Mouse (Mus musculus) Patski (cell line): ENCODE data around the gene Kif6. TPM values are rescaled to one million over a fixed set of nuclear protein-coding genes. Genes with fewer than 3 reads are reported as not detected.

Source experiments
- ATAC-seq: fragments of 100-300 bp; one replicate; pipeline ENCODE4 v1.8.0; 2021
- CTCF ChIA-PET: fragments of 350-600 bp; sonication (Branson Sonifier 250); formaldehyde crosslinking; loops from one replicate; lab custom pipeline; 2022; ENCODE audit warnings: inconsistent platforms; lab: Charles Lee
- POLR2A ChIA-PET: fragments of 350-600 bp; sonication (Branson Sonifier 250); formaldehyde crosslinking; loops from one replicate; lab custom pipeline; 2022; ENCODE audit warnings: antibody characterized with exemption, inconsistent platforms; lab: Charles Lee
- DNase-seq: peaks from one replicate; pipeline ENCODE4 v3.0.0-alpha.2; 2011; ENCODE audit warnings: low read depth, low spot score
- H3K27me3 ChIP-seq: fragments of 371-371 bp; one replicate; pipeline ENCODE4 v1.5.1; 2021
- CTCF ChIP-seq: fragments of 100-300 bp; IDR thresholded peaks from one replicate; pipeline ENCODE4 v1.5.1; 2021
- in situ Hi-C: fragments of 300-500 bp; cut with MboI; formaldehyde crosslinking; loops from 3 replicates; pipeline ENCODE4 v1.11.1; 2018; ENCODE audit warnings: low pct_unique_long_range_greater_than_20kb, mixed read lengths
- polyA plus RNA-seq: library from polyadenylated mRNA; unstranded; gene quantifications from one replicate; pipeline ENCODE4 v1.2.3, GENCODE M21; 2021

Gene Kif6
- 3.2 TPM for polyA plus RNA-seq

- peak; percentile 98 for ATAC-seq
- POLR2A ChIA-PET = interaction anchor here (0.6 kb wide), 1 partner anchor 142 kb away, joined by 3 read pairs; no protein-coding TSS in a partner anchor
- no peak for TF ChIP-seq CTCF
- no peaks in the 10 kb centered on the region for H3K27me3 ChIP-seq
- in situ Hi-C loops = loop anchor here (5.0 kb wide), 1 partner anchor 82 kb away; no protein-coding TSS in a partner anchor
- peak; percentile 46 for DNase-seq
- CTCF ChIA-PET = no interaction called here
Measured at GRCm38 (mm10) chr17:49614577-49615235, at the start of gene Kif6. Kif6 (plus strand) TSS chr17:49615136.

- no peak for DNase-seq
- POLR2A ChIA-PET = no interaction called here
- CTCF ChIA-PET = no interaction called here
- no peak for ATAC-seq
- TF ChIP-seq CTCF = no peak
- peaks cover 3% of the 10 kb centered on the region for H3K27me3 ChIP-seq
- in situ Hi-C loops = no loop called here
Measured at GRCm38 (mm10) chr17:49568717-49569116, 46.2 kb upstream of the Kif6 start.

GRCm38 (mm10) chr17:49577321-49577720, 37.6 kb upstream of the Kif6 start:
- no peaks in the 10 kb centered on the region for H3K27me3 ChIP-seq
- no peak for DNase-seq
- in situ Hi-C loops = no loop called here
- ATAC-seq = no peak
- POLR2A ChIA-PET = no interaction called here
- no peak for TF ChIP-seq CTCF
- CTCF ChIA-PET = interaction anchor here (1.0 kb wide), 1 partner anchor 23 kb away, joined by 3 read pairs; no protein-coding TSS in a partner anchor

- CTCF ChIA-PET = no interaction called here
- POLR2A ChIA-PET = no interaction called here
- H3K27me3 ChIP-seq = no peaks in the 10 kb centered on the region
- no peak for TF ChIP-seq CTCF
- no peak for ATAC-seq
- DNase-seq = no peak
- in situ Hi-C loops = no loop called here
Measured at GRCm38 (mm10) chr17:49582471-49582870, 32.5 kb upstream of the Kif6 start.

GRCm38 (mm10) chr17:49590051-49590450, 24.9 kb upstream of the Kif6 start:
- ATAC-seq = no peak
- in situ Hi-C loops = no loop called here
- no peak for TF ChIP-seq CTCF
- H3K27me3 ChIP-seq = peaks cover 11% of the 10 kb centered on the region
- no peak for DNase-seq
- CTCF ChIA-PET = no interaction called here
- POLR2A ChIA-PET = no interaction called here

- in situ Hi-C loops = no loop called here
- ATAC-seq = no peak
- peak; percentile 45 for TF ChIP-seq CTCF
- no peaks in the 10 kb centered on the region for H3K27me3 ChIP-seq
- POLR2A ChIA-PET = no interaction called here
- no peak for DNase-seq
- CTCF ChIA-PET = interaction anchor here (2.1 kb wide), 1 partner anchor 136 kb away, joined by 4 read pairs; no protein-coding TSS in a partner anchor
Measured at GRCm38 (mm10) chr17:49605397-49605796, 9.5 kb upstream of the Kif6 start.

GRCm38 (mm10) chr17:49607351-49608027, 7.4 kb upstream of the Kif6 start:
- in situ Hi-C loops = no loop called here
- POLR2A ChIA-PET = no interaction called here
- ATAC-seq (no peak), DNase-seq (no peak)
- no peaks in the 10 kb centered on the region for H3K27me3 ChIP-seq
- CTCF ChIA-PET = no interaction called here
- no peak for TF ChIP-seq CTCF

DNA sequence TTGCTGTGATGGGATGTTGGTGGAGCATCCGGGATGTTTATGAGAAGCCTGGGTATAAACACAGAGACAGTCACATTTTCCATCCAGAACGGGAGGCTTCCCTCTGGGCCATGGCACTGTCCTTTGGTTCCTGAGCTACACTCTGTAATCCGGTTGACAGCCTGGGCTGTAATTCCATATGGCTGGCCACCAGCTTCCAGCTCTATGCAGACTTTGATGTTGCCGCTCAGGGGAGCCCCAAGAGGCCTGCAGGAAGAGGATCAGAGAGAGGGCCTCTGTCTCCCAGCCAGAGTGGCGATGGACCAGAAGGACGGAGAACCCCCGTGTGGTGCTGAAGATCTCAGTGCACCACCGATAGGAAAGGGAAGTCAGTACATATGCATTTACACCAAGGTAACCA, 4.6 kb upstream of the Kif6 start:
- POLR2A ChIA-PET = no interaction called here
- ATAC-seq (no peak), DNase-seq (no peak)
- H3K27me3 ChIP-seq = no peaks in the 10 kb centered on the region
- TF ChIP-seq CTCF = no peak
- CTCF ChIA-PET = no interaction called here
- in situ Hi-C loops = loop anchor here (5.0 kb wide), 1 partner anchor 78 kb away; no protein-coding TSS in a partner anchor

- ATAC-seq (peak; percentile 67), DNase-seq (no peak)
- H3K27me3 ChIP-seq = no peaks in the 10 kb centered on the region
- no peak for TF ChIP-seq CTCF
- POLR2A ChIA-PET = no interaction called here
- in situ Hi-C loops = no loop called here
- CTCF ChIA-PET = no interaction called here
Measured at GRCm38 (mm10) chr17:49615241-49615651, 310 bp downstream of the Kif6 start.

DNA sequence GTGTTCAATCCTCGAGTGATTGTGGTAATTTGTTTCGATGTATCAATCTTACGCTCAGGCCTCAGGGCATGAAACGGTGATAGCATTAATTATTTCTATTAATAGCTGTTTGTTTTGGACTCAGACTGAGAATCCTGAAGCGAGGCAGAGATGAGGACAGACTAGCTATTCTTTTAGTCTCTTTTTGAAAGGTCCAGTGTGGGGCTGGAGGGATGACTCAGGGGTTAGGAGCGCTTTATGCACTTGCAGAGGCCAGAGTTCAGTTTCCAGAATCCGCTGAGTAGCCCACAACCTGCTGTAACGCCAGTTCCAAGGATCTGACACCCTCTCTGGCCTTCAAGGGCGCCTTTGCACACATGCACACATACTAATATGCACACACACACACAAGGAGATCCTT, 9.6 kb downstream of the Kif6 start:
- TF ChIP-seq CTCF = no peak
- POLR2A ChIA-PET = no interaction called here
- H3K27me3 ChIP-seq = no peaks in the 10 kb centered on the region
- CTCF ChIA-PET = interaction anchor here (1.0 kb wide), 1 partner anchor 156 kb away, joined by 3 read pairs; no protein-coding TSS in a partner anchor
- in situ Hi-C loops = loop anchor here (5.0 kb wide), 1 partner anchor 152 kb away; no protein-coding TSS in a partner anchor
- DNase-seq = no peak
- peak; percentile 72 for ATAC-seq
